Mouse (Mus musculus) embryo, embryonic 9.5 days (tissue): Measurements from ENCODE around the gene Try5.
"Not testable (repeated sequence)": the region's sequence is repeated elsewhere in the genome, so short reads cannot be mapped to it uniquely, and the experiment has no call there.

Experiments used
- DNase-seq: peaks from one replicate; pipeline ENCODE4 v3.0.0-alpha.2; 2017; ENCODE audit errors: extremely low spot score

Gene Try5

GRCm38 (mm10) chr6:41316741-41317140 is at the start of gene Try5:
Gene Try5, minus strand, starts transcription at chr6:41316841.
- DNase-seq = not testable (repeated sequence)

- DNase-seq = no peak
Observed at GRCm38 (mm10) chr6:41353932-41354331, 37.3 kb upstream of the Try5 start, which contains the start of gene Try10. Gene Try10, plus strand, starts transcription at chr6:41354105.

- no peak for DNase-seq
Observed at GRCm38 (mm10) chr6:41301969-41302368, 14.7 kb downstream of the Try5 start, which contains the start of gene Try4. Gene Try4, plus strand, starts transcription at chr6:41302269.

- no peak for DNase-seq
Observed at GRCm38 (mm10) chr6:41298255-41298654, 18.4 kb downstream of the Try5 start.

GRCm38 (mm10) chr6:41266140-41266539 is 50.5 kb downstream of the Try5 start:
- no peak for DNase-seq

- no peak for DNase-seq
Observed at GRCm38 (mm10) chr6:41262796-41263195, 53.8 kb downstream of the Try5 start.
